Mouse (Mus musculus): ENCODE data around the gene Reln. TPM values are rescaled to one million over a fixed set of nuclear protein-coding genes. Genes with fewer than 3 reads are reported as not detected.
A peak's percentile ranks its signal among the peaks of the same experiment; 100 is the strongest.

Reln gene
- total RNA-seq, 2 experiments from 2014 or later, result 46.9 to 52.6 TPM

DNA sequence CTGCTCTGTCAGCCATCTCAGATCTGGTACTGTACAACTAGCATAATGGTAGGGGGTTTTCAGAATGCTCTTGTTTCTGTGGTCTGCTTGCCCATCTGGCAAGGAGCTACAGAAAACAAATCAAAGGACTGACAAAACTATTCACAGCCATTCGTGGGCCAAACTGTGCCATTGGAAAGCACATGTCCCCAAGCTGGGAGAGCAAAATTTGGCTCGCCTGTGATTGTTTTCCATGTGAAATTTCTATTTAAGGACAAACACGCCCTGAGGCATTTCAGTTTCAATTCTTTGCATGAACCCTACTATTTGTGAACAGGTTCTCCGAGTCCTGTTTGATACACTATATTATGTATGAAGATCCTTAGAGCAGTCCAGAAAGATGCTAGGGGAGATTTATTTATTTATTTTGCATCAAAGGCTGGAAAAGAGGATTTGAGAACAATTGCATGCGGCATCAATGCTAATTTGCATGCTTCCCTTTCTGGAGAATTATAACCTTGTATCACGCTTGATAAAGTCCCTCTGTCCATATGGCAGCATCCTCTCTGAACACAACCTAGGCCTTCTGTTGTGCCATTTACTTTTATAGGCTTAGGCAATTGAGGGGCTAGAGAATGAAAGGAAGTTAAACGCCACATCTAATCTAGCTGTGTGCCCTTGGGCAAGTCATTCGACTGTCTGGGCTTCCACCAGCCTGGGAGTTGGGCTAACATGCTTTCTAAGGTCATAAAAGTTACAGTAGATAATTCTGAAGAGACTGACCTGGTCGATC is 396.7 kb downstream of the Reln start:
- no peak for DNase-seq (ENCODE audit: extremely low spot score in 1 of 2, low spot score in 1 of 2)

DNA sequence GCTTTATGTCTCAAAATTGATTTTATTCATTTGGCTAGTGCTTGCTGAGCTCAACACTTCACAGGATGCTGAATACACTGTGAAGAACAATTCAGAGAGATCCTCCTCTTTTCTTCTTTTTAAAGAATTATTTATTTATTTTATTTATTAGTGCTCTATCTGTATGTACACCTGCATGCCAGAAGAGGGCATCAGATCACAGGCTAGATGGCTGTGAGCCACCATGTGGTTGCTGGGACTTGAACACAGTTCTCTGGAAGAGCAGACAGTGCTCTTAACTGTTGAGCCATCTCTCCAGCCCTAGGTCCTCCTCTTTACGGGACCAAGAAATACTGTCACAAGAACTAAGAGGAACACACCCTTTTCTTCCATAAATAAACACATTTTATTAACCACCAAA is 399.9 kb downstream of the Reln start:
- no peak for DNase-seq (ENCODE audit: extremely low spot score in 1 of 2, low spot score in 1 of 2)

- no peak for DNase-seq (ENCODE audit: extremely low spot score in 1 of 2, low spot score in 1 of 2)
Observed at GRCm38 (mm10) chr5:21939405-21939804, 405.1 kb downstream of the Reln start.

- no peak for DNase-seq (ENCODE audit: extremely low spot score in 1 of 2, low spot score in 1 of 2)
Observed at GRCm38 (mm10) chr5:21938138-21938537, 406.4 kb downstream of the Reln start.

GRCm38 (mm10) chr5:21936627-21937026 is 407.9 kb downstream of the Reln start:
- DNase-seq (ENCODE audit: extremely low spot score in 1 of 2, low spot score in 1 of 2), result no peak

GRCm38 (mm10) chr5:21936096-21936495 is 408.4 kb downstream of the Reln start:
- DNase-seq (ENCODE audit: extremely low spot score in 1 of 2, low spot score in 1 of 2), result no peak

DNA sequence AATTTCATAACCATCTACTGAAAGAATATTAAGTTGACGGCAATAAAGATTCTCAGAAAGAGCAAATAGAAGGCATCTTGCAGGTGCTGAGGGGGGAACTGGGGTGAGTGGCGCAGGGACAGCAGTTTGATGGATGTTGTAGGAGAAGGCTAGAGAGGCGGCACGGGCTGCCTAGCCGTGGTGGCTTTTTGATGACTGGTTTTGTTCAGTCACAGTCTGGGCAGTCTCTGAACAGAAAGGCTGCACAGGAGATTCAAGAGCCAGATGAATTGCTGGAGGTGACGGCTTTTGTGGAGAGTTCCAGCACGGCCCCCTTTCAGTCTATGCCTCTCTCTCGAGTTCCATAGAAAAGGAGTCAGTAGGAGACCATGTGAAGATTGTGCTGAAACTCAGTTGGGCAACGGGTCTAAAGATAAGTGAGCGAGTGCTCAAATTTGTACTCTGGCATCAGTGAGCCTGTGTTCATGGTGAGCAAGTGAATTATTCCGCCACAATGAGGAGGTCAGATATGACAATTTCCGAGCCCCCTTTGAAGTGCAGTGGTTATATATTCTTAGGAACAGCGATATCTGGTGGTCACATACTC is 409.6 kb downstream of the Reln start:
- no peak for DNase-seq (ENCODE audit: extremely low spot score in 1 of 2, low spot score in 1 of 2)

DNA sequence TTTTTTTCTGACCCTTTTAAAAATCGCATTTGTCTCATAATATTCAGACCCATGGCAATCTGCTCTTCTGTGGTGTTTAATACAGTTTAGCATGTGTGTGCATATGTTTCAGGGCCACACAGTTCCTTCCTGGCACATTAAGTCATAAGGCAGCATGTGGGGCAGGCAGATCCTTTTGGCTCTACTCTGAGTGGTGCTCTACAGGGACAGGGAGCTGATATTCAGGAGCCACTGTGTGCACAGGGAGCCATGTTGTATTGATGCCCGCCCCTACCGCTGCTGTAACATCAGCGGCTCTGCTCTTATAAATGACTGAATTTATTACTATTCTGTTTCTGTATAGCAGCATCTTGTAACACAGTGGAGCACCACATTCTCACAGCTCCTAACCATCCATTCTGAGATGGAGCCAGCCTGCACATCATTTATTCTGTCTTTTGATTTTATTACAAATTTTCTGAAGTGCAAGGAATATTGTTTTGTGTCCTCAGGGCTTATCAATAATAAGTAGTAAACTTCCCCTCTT is 410.3 kb downstream of the Reln start:
- no peak for DNase-seq (ENCODE audit: extremely low spot score in 1 of 2, low spot score in 1 of 2)

- peak in 1 of 2 experiments; percentile 21 for DNase-seq (ENCODE audit: extremely low spot score in 1 of 2, low spot score in 1 of 2)
Observed at GRCm38 (mm10) chr5:21933340-21934075, 411.0 kb downstream of the Reln start.

DNA sequence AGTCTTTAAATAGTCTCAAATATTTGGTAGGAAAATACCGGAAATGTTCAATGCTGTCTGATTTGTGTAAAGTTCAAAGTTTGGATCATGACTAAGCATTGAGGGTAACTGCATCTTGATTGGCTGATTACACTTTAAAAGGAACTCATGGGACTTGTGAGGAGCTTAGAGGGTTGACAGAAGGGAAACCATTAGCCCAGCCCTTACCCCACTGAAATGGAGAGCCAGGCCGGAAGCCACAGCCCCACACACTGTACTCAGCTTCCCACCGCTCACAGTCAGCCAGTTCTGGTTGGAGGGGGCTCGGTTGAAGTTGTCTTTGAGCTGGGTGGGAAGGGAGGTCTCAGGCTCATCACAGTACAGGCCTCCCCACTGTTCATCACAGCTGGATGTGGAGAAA is 413.4 kb downstream of the Reln start:
- no peak for DNase-seq (ENCODE audit: extremely low spot score in 1 of 2, low spot score in 1 of 2)

DNA sequence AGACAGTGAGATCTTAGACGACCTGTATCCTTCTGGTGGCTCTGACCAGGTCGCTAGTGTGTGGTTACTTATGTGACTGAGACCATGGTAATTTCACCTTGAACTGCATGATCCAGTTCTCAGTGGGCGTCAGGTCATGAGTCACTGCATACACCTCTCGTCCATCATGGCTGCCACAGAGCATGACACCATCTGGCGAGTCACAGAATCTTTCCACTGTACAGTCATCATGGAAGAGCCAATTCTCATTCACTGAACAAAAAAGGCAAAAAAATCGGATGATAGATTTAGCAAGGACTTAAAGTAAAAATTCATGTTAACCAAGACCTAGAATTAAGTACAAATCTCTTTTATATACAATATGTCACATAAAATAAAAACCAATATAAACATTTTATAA is 424.2 kb downstream of the Reln start:
- no peak for DNase-seq (ENCODE audit: extremely low spot score in 1 of 2, low spot score in 1 of 2)

DNA sequence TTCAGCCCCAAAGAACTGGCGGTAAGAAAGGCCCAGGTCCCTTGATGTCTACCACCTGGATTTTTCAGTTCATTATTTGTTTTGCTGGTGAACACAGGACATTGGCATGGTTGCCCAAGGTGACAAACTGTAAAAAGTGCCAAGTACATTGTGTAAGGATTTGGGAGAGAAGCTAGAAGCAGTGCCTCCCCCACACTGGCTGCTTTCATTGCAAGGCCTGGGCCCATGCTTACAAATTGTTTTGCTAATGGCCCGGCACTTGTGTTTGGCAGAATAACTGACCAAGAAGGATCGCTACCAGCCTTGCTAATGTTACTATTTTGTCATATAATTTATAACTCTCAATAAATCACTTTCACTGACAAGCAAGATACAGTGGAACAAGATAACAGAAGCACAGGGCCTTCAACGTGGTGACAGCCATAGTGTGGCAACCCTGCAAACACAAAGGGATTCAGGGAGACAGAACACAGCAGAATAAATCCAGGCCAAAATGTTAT is 425.2 kb downstream of the Reln start:
- no peak for DNase-seq (ENCODE audit: extremely low spot score in 1 of 2, low spot score in 1 of 2)

DNA sequence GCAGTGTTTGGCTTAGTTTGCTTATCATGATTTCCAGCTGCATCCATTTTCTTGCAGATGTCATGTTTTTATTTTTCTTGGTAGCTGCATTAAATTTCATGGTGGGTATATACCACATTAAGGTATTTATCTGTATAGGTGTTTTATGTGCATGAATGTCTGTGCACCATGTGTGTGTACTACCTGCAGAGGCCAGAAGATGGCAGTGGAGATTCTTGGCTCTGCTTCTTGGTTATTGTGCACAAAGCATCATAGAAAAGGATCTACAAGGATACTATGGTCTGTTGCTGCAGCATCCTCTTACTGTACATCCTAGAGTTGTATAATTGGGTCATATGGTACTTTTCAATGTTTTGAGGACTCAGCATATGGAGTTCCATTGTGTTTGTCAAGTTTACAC is 428.5 kb downstream of the Reln start:
- no peak for DNase-seq (ENCODE audit: extremely low spot score in 1 of 2, low spot score in 1 of 2)

GRCm38 (mm10) chr5:21914776-21915175 is 429.7 kb downstream of the Reln start:
- no peak for DNase-seq (ENCODE audit: extremely low spot score in 1 of 2, low spot score in 1 of 2)

DNA sequence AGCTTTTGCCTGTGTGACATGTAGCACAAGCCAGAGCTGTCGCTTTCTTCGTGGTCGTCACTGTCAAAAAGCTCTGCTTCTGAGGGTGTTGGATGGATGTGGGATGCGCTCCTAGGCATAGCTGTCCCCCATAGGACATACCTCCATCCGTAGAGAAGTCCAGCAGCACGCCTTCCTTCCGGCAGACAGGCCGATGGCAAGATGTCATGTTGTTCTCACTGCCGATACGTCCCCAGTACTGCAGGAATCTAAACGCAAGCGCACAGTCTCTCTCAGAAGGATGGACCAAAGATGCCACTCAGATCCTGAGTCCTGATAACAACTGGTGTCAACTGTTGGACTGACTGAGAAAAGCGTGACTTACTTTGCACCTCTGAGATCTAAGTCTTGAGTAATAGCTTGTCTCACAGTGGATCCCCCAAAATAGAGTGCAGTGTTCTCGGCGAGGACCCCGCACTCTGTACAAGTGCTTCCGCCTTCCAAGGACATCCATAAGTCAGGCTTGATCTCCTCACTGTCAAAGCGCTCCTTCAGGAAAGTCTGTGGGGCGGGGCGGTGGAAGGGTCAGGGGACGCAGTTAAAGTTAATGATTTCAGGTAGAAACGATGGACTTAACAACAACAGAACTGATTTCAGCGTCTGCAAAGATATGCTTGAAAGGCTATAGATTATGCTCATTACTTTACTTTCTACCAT is 431.5 kb downstream of the Reln start:
- no peak for DNase-seq (ENCODE audit: extremely low spot score in 1 of 2, low spot score in 1 of 2)

DNA sequence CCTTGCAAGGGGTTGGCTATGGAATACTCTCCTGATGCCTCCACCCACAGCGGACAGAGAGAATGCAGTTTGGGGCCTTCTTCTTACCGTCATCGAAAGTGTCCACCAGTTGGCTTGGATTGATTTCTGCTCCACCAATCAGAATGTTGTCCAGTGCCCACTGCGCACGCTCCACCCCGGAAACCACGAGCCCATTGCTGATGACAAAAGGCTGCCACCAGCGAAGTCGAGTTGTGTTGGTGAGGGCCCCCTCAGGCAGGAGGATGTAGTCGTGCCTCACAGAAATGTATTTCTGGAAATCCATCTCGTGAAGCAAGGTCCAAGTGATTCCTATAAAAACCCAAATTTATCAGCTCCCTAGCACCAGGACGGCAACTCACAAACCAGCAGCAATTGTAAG is 433.8 kb downstream of the Reln start:
- no peak for DNase-seq (ENCODE audit: extremely low spot score in 1 of 2, low spot score in 1 of 2)

DNA sequence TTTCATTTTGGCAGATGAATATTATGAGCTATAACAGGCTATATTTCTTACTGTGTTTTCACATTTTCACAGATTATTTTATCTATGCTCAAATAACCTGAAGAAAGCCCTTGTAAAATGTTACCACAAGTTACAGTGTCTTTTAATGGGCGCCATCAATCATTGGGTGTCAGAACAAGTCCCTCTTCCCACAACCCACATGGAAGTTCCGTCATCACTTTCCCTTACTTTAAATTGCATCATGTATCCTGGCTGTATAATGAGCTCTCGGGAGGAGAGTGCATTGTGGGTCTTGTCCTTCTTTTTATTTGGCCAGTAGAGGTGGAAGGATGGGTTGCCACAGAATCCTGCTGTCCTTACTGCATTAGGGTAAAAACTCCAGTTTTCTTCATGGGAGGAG is 434.8 kb downstream of the Reln start:
- DNase-seq (ENCODE audit: extremely low spot score in 1 of 2, low spot score in 1 of 2), result no peak

GRCm38 (mm10) chr5:21901411-21901810 is 443.1 kb downstream of the Reln start:
- DNase-seq (ENCODE audit: extremely low spot score in 1 of 2, low spot score in 1 of 2), result no peak

DNA sequence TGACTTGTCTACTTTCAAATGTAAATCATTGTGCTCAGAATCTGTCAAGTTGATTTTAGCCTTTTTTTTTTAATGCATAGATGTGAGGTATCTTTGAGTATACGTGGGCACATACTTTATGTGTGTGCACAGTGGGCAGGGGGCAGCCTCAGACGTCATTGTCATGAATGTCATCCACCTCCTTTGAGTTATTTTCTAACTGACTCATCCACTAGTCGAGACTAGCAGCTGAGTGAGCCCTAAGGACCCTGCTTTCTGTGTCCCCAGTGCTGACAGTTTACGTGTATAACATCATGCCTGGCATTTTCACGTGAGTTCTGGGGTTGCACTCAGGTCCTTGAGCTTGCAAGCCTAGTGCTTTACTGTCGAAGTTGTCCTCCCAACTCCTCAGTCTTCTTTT is 443.6 kb downstream of the Reln start:
- DNase-seq (ENCODE audit: extremely low spot score in 1 of 2, low spot score in 1 of 2), result no peak

DNA sequence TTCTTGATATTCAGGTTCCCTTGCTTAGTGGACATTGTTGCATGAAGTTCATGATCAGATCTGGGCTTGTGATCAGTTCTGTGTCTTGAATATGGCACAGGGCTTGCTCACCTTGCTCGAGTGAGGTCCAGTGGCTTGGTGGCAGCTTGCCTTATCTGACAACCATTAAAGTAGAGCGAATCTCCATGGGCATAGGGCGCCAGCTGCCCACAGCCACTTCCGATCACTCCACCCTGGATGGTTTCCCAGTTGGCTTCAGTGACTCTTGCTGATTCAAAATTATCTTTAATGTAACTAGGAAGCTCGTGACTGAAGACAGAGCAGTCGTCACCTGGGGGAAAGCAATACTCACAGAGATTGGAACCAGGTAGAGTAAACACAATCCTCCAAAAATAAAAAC is 445.6 kb downstream of the Reln start:
- DNase-seq (ENCODE audit: extremely low spot score in 1 of 2, low spot score in 1 of 2), result no peak

- no peak for DNase-seq (ENCODE audit: extremely low spot score in 1 of 2, low spot score in 1 of 2)
Observed at GRCm38 (mm10) chr5:21896586-21896985, 447.9 kb downstream of the Reln start.
